Mouse (Mus musculus): ENCODE results near the gene Ear14. TPM values are rescaled to one million over a fixed set of nuclear protein-coding genes. Genes with fewer than 3 reads are reported as not detected.
A peak's percentile ranks its signal among the peaks of the same experiment; 100 is the strongest.
"Not testable (repeated sequence)": the region's sequence is repeated elsewhere in the genome, so short reads cannot be mapped to it uniquely, and the experiment has no call there.

Ear14 gene
- polyA plus RNA-seq, 1 experiment from 2014 or later, result not detected

DNA sequence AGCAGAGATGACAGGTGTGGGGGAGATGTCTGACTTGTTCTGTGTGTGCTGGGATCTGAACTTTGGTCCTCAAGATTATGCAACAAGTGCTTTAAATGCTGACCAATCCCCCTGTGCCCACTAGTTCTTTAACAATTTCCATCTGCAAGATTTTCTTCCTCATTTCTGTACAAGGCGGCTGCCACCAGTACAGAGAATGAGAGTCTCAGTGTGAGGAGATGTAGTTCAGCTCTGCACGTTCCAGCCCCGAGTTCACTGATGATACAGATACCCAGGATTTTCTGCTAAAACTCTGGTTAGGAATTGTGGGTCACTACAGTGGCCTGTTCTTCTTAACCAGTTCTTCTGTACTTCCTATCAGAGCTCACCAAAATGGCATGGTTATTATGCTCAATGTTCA, 16.9 kb downstream of the Ear14 start:
- not testable (repeated sequence) for H3K4me1 ChIP-seq (ENCODE audit: control insufficient read depth, insufficient read depth, low read length); H3K36me3 ChIP-seq (ENCODE audit: control insufficient read depth, insufficient read depth, low read length); H3K4me2 ChIP-seq (ENCODE audit: low read depth, severe bottlenecking); ATAC-seq (ENCODE audit: insufficient number of reproducible peaks, low FRiP score, low TSS enrichment, low read depth); H3K9ac ChIP-seq (ENCODE audit: low read length); H3K27ac ChIP-seq (replicated peaks; ENCODE audit: low read depth, low read length); H3K4me3 ChIP-seq (ENCODE audit: low read depth, low read length); DNase-seq (ENCODE audit: low spot score); H3K9me3 ChIP-seq (ENCODE audit: control insufficient read depth, low read length); H3K27me3 ChIP-seq (ENCODE audit: control insufficient read depth, insufficient read depth, low read length)
- 88% methylated on average over 3 of the region's 3 CpGs for WGBS

DNA sequence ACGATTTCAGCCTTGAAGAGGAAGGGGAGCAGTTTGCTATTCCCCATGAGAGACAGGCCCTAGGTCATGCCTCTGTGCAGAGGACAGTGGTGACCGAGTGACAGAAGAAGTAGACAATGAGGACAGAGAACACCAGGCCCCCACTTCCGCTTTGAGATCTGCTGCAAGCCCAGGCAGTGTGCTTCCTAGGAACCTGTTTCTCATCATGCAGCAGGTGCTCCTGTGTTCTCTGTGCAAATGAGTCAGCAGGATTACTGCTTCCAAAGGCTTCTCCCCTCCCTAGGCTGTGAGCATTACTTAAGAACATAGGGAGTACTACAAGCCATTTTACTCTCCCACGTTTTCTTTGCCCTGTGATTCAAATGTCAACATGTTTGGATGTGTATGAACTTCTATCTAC, 26.5 kb downstream of the Ear14 start:
- not testable (repeated sequence) for H3K4me1 ChIP-seq (ENCODE audit: control insufficient read depth, insufficient read depth, low read length); H3K27ac ChIP-seq (replicated peaks; ENCODE audit: low read depth, low read length); DNase-seq (ENCODE audit: low spot score); H3K36me3 ChIP-seq (ENCODE audit: control insufficient read depth, insufficient read depth, low read length); H3K9me3 ChIP-seq (ENCODE audit: control insufficient read depth, low read length); H3K4me2 ChIP-seq (ENCODE audit: low read depth, severe bottlenecking); H3K27me3 ChIP-seq (ENCODE audit: control insufficient read depth, insufficient read depth, low read length); H3K4me3 ChIP-seq (ENCODE audit: low read depth, low read length); H3K9ac ChIP-seq (ENCODE audit: low read length); ATAC-seq (ENCODE audit: insufficient number of reproducible peaks, low FRiP score, low TSS enrichment, low read depth)
- 54% methylated on average over 4 of the region's 4 CpGs for WGBS

DNA sequence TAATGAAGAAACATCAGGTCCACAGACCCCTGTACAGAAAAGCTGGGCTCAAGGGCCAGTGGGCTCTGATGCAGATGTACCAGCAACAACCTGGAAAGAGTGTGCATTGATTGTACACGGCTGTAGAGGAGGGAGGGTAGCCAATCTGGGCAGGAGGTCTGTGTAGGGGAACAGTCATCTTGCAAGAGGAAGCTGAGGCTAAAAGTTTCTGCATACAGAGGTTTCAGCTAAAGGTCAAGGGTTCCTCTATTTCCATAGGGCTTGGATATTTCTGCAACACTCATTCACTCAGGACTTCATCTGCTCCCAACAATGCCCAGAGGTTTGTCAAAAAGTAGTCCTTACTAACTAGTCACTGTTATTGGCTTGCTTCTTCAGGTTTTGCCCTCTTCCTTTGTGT, 34.3 kb downstream of the Ear14 start:
- H3K4me3 ChIP-seq (ENCODE audit: low read depth, low read length); DNase-seq (ENCODE audit: low spot score); H3K4me1 ChIP-seq (ENCODE audit: control insufficient read depth, insufficient read depth, low read length); H3K4me2 ChIP-seq (ENCODE audit: low read depth, severe bottlenecking); H3K27me3 ChIP-seq (ENCODE audit: control insufficient read depth, insufficient read depth, low read length); H3K27ac ChIP-seq (replicated peaks; ENCODE audit: low read depth, low read length); ATAC-seq (ENCODE audit: insufficient number of reproducible peaks, low FRiP score, low TSS enrichment, low read depth); H3K9ac ChIP-seq (ENCODE audit: low read length); H3K9me3 ChIP-seq (ENCODE audit: control insufficient read depth, low read length); H3K36me3 ChIP-seq (ENCODE audit: control insufficient read depth, insufficient read depth, low read length): not testable (repeated sequence)
- WGBS, result 86% methylated on average over 1 of the region's 1 CpGs

DNA sequence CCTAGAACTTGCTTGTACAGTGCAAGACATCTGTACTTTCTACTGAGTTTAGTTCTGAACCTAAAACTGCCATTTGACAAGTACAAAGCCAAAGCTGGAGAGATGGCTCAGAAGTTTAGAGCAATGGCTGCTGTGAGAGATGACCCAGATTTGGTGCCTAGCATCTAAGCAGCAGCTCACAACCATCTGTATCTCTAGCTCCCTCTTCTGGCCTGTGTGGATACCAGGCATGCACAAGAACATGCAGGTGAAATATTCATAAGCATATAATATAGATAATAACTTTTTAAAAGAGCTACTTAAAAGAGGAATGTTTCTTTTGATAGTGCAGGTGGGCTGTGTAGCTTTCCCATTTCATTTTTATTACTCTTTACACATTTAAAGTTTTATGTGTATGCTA, 37.7 kb downstream of the Ear14 start:
- ATAC-seq (ENCODE audit: insufficient number of reproducible peaks, low FRiP score, low TSS enrichment, low read depth), result no peak
- no peak overlapping the region for H3K4me2 ChIP-seq (ENCODE audit: low read depth, severe bottlenecking)
- H3K9me3 ChIP-seq (ENCODE audit: control insufficient read depth, low read length), result no peaks in the 10 kb centered on the region
- H3K36me3 ChIP-seq (ENCODE audit: control insufficient read depth, insufficient read depth, low read length), result no peaks in the 10 kb centered on the region
- no peak overlapping the region for H3K4me3 ChIP-seq (ENCODE audit: low read depth, low read length)
- no peak overlapping the region for H3K27ac ChIP-seq (replicated peaks; ENCODE audit: low read depth, low read length)
- no peaks in the 10 kb centered on the region for H3K4me1 ChIP-seq (ENCODE audit: control insufficient read depth, insufficient read depth, low read length)
- DNase-seq (ENCODE audit: low spot score), result peak; percentile 22
- H3K9ac ChIP-seq (ENCODE audit: low read length), result no peak overlapping the region
- no peaks in the 10 kb centered on the region for H3K27me3 ChIP-seq (ENCODE audit: control insufficient read depth, insufficient read depth, low read length)

DNA sequence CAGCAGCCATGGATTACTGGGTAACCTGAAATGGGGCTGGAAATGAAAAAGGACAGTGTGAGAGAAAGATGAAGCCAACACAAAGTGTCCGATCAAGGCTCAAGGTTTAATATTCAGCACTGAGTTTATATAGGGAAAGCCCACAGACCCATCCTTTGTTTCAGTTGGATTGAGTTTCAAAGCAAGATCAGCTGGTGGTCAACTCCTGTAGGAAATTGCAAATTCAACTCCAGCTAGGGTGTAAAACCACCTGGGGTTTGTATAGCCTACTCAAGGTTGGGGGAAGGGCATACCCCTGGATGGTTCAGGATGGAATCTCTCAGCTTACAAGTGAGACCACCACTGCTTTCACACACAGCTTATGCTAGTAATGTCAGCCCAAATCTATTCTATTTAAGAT, 44.5 kb downstream of the Ear14 start:
- whole genome bisulfite sequencing, result 87% methylated on average over 1 of the region's 1 CpGs
- Histone ChIP-seq H3K9me3 (ENCODE audit: control insufficient read depth, low read length) (no peaks in the 10 kb centered on the region), H3K4me1 (ENCODE audit: control insufficient read depth, insufficient read depth, low read length) (no peaks in the 10 kb centered on the region), H3K27ac (replicated peaks; ENCODE audit: low read depth, low read length) (no peak overlapping the region), H3K27me3 (ENCODE audit: control insufficient read depth, insufficient read depth, low read length) (no peaks in the 10 kb centered on the region), H3K4me2 (ENCODE audit: low read depth, severe bottlenecking) (no peak overlapping the region), H3K4me3 (ENCODE audit: low read depth, low read length) (no peak overlapping the region), H3K9ac (ENCODE audit: low read length) (no peak overlapping the region), H3K36me3 (ENCODE audit: control insufficient read depth, insufficient read depth, low read length) (no peaks in the 10 kb centered on the region)
- ATAC-seq (ENCODE audit: insufficient number of reproducible peaks, low FRiP score, low TSS enrichment, low read depth) (no peak), DNase-seq (ENCODE audit: low spot score) (no peak)

DNA sequence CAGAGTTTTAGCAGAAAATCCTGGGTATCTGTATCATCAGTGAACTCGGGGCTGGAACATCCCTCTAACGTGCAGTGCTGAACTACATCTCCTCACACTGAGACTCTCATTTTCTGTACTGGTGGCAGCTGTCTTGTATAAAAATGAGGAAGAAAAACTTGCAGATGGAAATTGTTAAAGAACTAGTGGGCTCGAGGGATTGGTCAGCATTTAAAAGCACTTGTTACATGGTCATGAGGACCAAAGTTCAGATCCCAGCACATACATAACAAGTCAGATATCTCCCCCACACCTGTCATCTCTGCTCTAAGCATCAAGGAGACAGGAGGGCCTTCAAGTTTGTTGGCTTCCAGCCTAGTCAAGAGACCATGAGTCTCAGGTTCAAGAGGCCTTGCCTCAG, 47.2 kb downstream of the Ear14 start:
- WGBS, result 74% methylated on average over 3 of the region's 3 CpGs
- Histone ChIP-seq H3K27me3 (ENCODE audit: control insufficient read depth, insufficient read depth, low read length) (no peaks in the 10 kb centered on the region), H3K36me3 (ENCODE audit: control insufficient read depth, insufficient read depth, low read length) (no peaks in the 10 kb centered on the region), H3K27ac (replicated peaks; ENCODE audit: low read depth, low read length) (no peak overlapping the region), H3K4me2 (ENCODE audit: low read depth, severe bottlenecking) (no peak overlapping the region), H3K9me3 (ENCODE audit: control insufficient read depth, low read length) (no peaks in the 10 kb centered on the region), H3K4me3 (ENCODE audit: low read depth, low read length) (no peak overlapping the region), H3K4me1 (ENCODE audit: control insufficient read depth, insufficient read depth, low read length) (no peaks in the 10 kb centered on the region), H3K9ac (ENCODE audit: low read length) (no peak overlapping the region)
- DNase-seq (ENCODE audit: low spot score), result no peak
- ATAC-seq (ENCODE audit: insufficient number of reproducible peaks, low FRiP score, low TSS enrichment, low read depth), result no peak

DNA sequence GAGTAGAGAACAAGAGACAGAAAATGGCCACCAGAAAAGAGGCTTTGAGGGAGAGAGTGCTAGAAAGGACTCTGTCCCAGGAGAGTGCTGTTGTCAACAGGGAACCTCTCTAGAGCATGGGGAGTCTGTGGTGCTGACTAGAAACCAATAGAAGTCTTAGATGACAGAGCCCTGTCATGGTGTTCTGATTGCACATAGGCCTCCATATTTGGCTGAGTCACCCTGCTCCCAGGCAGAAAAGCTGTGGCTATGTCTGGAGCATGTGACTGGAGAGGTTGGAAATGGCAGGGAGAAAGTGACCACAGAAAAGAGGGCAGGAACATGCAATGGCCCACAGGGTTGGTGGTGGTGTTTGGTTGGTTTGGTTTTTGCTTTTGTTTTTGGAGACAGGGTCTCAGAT, 49.0 kb downstream of the Ear14 start:
- H3K4me3 ChIP-seq (ENCODE audit: low read depth, low read length); H3K4me1 ChIP-seq (ENCODE audit: control insufficient read depth, insufficient read depth, low read length); H3K9ac ChIP-seq (ENCODE audit: low read length); ATAC-seq (ENCODE audit: insufficient number of reproducible peaks, low FRiP score, low TSS enrichment, low read depth); H3K4me2 ChIP-seq (ENCODE audit: low read depth, severe bottlenecking); H3K27me3 ChIP-seq (ENCODE audit: control insufficient read depth, insufficient read depth, low read length); H3K9me3 ChIP-seq (ENCODE audit: control insufficient read depth, low read length); H3K27ac ChIP-seq (replicated peaks; ENCODE audit: low read depth, low read length); H3K36me3 ChIP-seq (ENCODE audit: control insufficient read depth, insufficient read depth, low read length); DNase-seq (ENCODE audit: low spot score): not testable (repeated sequence)

DNA sequence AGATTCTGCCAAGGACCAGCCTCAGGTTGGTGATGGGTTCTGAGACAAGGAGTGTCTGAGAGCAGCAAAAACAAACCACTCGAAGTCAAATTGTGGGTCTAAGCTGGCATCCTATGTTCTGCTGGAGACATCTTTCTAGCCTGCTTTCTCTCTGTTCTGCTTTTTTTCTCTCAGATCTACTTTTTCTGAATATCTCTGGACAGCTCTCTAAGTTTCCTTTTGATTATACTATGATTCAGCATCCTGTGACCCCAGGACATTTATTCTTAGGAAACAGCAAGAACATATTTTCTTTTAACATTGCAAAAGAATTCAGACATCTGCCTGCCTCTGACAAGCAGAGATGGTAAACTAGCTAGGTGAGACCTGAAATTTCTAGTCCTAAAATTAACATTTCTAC, 50.4 kb downstream of the Ear14 start:
- no peak overlapping the region for H3K4me2 ChIP-seq (ENCODE audit: low read depth, severe bottlenecking)
- H3K36me3 ChIP-seq (ENCODE audit: control insufficient read depth, insufficient read depth, low read length), result no peaks in the 10 kb centered on the region
- DNase-seq (ENCODE audit: low spot score) (no peak), ATAC-seq (ENCODE audit: insufficient number of reproducible peaks, low FRiP score, low TSS enrichment, low read depth) (no peak)
- 100% methylated on average over 1 of the region's 1 CpGs for WGBS
- no peaks in the 10 kb centered on the region for H3K4me1 ChIP-seq (ENCODE audit: control insufficient read depth, insufficient read depth, low read length)
- H3K27ac ChIP-seq (replicated peaks; ENCODE audit: low read depth, low read length), result no peak overlapping the region
- no peak overlapping the region for H3K4me3 ChIP-seq (ENCODE audit: low read depth, low read length)
- no peaks in the 10 kb centered on the region for H3K9me3 ChIP-seq (ENCODE audit: control insufficient read depth, low read length)
- no peaks in the 10 kb centered on the region for H3K27me3 ChIP-seq (ENCODE audit: control insufficient read depth, insufficient read depth, low read length)
- H3K9ac ChIP-seq (ENCODE audit: low read length), result no peak overlapping the region

All from limb, embryonic 11.5 days (tissue).